Mouse (Mus musculus): ENCODE measurements around the gene Ifngr2. TPM values are rescaled to one million over a fixed set of nuclear protein-coding genes. Genes with fewer than 3 reads are reported as not detected.

The Ifngr2 gene
- polyA plus RNA-seq, 1 experiment from 2014 or later = 57.5 TPM

Small RNAs within 50 kb of the gene (microRNA-seq; reads per million reads assigned to microRNA genes)
- gene Mir6367 = not detected

Other genes starting within 250 kb of the Ifngr2 start
- gene Ifnar2, start 174.3 kb upstream of the Ifngr2 start, polyA plus RNA-seq (2015; fragmentation: Nextera tagmentation; extraction: Ambion mirVana) = 55.6 and 65.0 TPM in 2 replicates
- gene Gm21970, start 155.4 kb upstream of the Ifngr2 start, polyA plus RNA-seq (2015; fragmentation: Nextera tagmentation; extraction: Ambion mirVana) = not detected in 2 replicates
- 19.4 and 19.6 TPM in 2 replicates for gene Il10rb, start 140.9 kb upstream of the Ifngr2 start, polyA plus RNA-seq (2015; fragmentation: Nextera tagmentation; extraction: Ambion mirVana)
- 62.6 and 63.0 TPM in 2 replicates for gene Ifnar1, start 61.8 kb upstream of the Ifngr2 start, polyA plus RNA-seq (2015; fragmentation: Nextera tagmentation; extraction: Ambion mirVana)
- 30.7 and 36.8 TPM in 2 replicates for gene Tmem50b, start 50.7 kb downstream of the Ifngr2 start, polyA plus RNA-seq (2015; fragmentation: Nextera tagmentation; extraction: Ambion mirVana)
- 3.5 and 7.1 TPM in 2 replicates for gene Dnajc28, start 72.0 kb downstream of the Ifngr2 start, polyA plus RNA-seq (2015; fragmentation: Nextera tagmentation; extraction: Ambion mirVana)
- gene Gart, start 99.9 kb downstream of the Ifngr2 start, polyA plus RNA-seq (2015; fragmentation: Nextera tagmentation; extraction: Ambion mirVana) = 110 and 111 TPM in 2 replicates
- 164 and 172 TPM in 2 replicates for gene Son, start 100.4 kb downstream of the Ifngr2 start, polyA plus RNA-seq (2015; fragmentation: Nextera tagmentation; extraction: Ambion mirVana)
- gene Donson, start 141.7 kb downstream of the Ifngr2 start, polyA plus RNA-seq (2015; fragmentation: Nextera tagmentation; extraction: Ambion mirVana) = 21.8 TPM in 2 replicates
- gene Cryzl1, start 181.9 kb downstream of the Ifngr2 start, polyA plus RNA-seq (2015; fragmentation: Nextera tagmentation; extraction: Ambion mirVana) = 70.7 and 75.9 TPM in 2 replicates
- 29.6 and 30.4 TPM in 2 replicates for gene Itsn1, start 182.2 kb downstream of the Ifngr2 start, polyA plus RNA-seq (2015; fragmentation: Nextera tagmentation; extraction: Ambion mirVana)

All from embryonic facial prominence, embryonic 13.5 days (tissue).